Mouse (Mus musculus): ENCODE results near the gene Ffar3. TPM values are rescaled to one million over a fixed set of nuclear protein-coding genes. Genes with fewer than 3 reads are reported as not detected.
"Not testable (repeated sequence)": the region's sequence is repeated elsewhere in the genome, so short reads cannot be mapped to it uniquely, and the experiment has no call there.

Ffar3 gene
- total and polyA plus RNA-seq, 2 experiments from 2014 or later = not detected

- WGBS = 42% methylated on average over 7 of the region's 7 CpGs
- Histone ChIP-seq H3K4me1 (ENCODE audit: control insufficient read depth, insufficient read depth) (peaks cover 9% of the 10 kb centered on the region), H3K4me3 (ENCODE audit: low read depth, low read length) (no peak overlapping the region), H3K27ac (ENCODE audit: low read depth) (no peak overlapping the region), H3K9ac (replicated peaks; ENCODE audit: low read depth, low read length) (no peak overlapping the region), H3K36me3 (replicated peaks; ENCODE audit: control insufficient read depth, insufficient read depth, low read length) (no peaks in the 10 kb centered on the region), H3K4me2 (ENCODE audit: low read depth, low read length) (no peak overlapping the region), H3K27me3 (ENCODE audit: control insufficient read depth, insufficient read depth, low read length) (no peaks in the 10 kb centered on the region), H3K9me3 (replicated peaks; ENCODE audit: control insufficient read depth, low read length) (no peaks in the 10 kb centered on the region)
- ATAC-seq (ENCODE audit: insufficient read depth, low read depth) (no peak), DNase-seq (ENCODE audit: low spot score) (no peak)
- TF ChIP-seq CTCF (IDR thresholded peaks at IDR 0.05; ENCODE audit: low read depth) = no peak
- no peak for TF ChIP-seq EP300 (IDR thresholded peaks at IDR 0.05; ENCODE audit: low read depth)
Observed at GRCm38 (mm10) chr7:30844676-30845297, 11.2 kb downstream of the Ffar3 start.

DNA sequence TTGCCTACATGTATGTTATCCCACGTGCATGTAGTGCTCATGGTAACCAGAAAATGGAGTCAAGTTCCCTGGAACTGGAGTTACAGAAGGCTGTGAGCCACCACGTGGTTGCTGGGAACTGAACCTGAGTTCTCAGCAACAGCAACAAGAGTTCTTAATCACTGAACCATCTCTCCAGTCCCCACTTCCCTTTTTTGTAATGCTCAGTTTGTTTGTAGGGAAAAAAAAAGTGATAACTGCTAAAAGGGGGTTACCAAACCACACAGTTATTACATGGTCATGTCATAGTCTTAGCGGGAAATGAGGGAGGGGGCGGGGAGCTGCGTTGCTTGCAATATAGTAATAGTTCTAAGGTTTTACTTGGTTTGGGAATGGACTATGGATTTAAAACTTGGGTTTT lies 13.9 kb downstream of the Ffar3 start:
- Histone ChIP-seq H3K4me2 (ENCODE audit: low read depth, low read length) (no peak overlapping the region), H3K9me3 (replicated peaks; ENCODE audit: control insufficient read depth, low read length) (no peaks in the 10 kb centered on the region), H3K4me3 (ENCODE audit: low read depth, low read length) (no peak overlapping the region), H3K4me1 (ENCODE audit: control insufficient read depth, insufficient read depth) (peaks cover 10% of the 10 kb centered on the region), H3K36me3 (replicated peaks; ENCODE audit: control insufficient read depth, insufficient read depth, low read length) (no peaks in the 10 kb centered on the region), H3K9ac (replicated peaks; ENCODE audit: low read depth, low read length) (no peak overlapping the region), H3K27me3 (ENCODE audit: control insufficient read depth, insufficient read depth, low read length) (no peaks in the 10 kb centered on the region), H3K27ac (ENCODE audit: low read depth) (no peak overlapping the region)
- 77% methylated on average over 5 of the region's 5 CpGs for WGBS
- DNase-seq (ENCODE audit: low spot score) = no peak
- TF ChIP-seq EP300 (IDR thresholded peaks at IDR 0.05; ENCODE audit: low read depth) = no peak
- TF ChIP-seq CTCF (IDR thresholded peaks at IDR 0.05; ENCODE audit: low read depth) = no peak
- ATAC-seq (ENCODE audit: insufficient read depth, low read depth) = no peak

- WGBS = 77% methylated on average over 4 of the region's 4 CpGs
- ATAC-seq (ENCODE audit: insufficient read depth, low read depth) (no peak), DNase-seq (ENCODE audit: low spot score) (no peak)
- no peaks in the 10 kb centered on the region for H3K27me3 ChIP-seq (ENCODE audit: control insufficient read depth, insufficient read depth, low read length)
- TF ChIP-seq CTCF (IDR thresholded peaks at IDR 0.05; ENCODE audit: low read depth) = no peak
- no peak for TF ChIP-seq EP300 (IDR thresholded peaks at IDR 0.05; ENCODE audit: low read depth)
- H3K4me3 ChIP-seq (ENCODE audit: low read depth, low read length) = no peak overlapping the region
- no peaks in the 10 kb centered on the region for H3K36me3 ChIP-seq (replicated peaks; ENCODE audit: control insufficient read depth, insufficient read depth, low read length)
- H3K27ac ChIP-seq (ENCODE audit: low read depth) = no peak overlapping the region
- H3K9ac ChIP-seq (replicated peaks; ENCODE audit: low read depth, low read length) = no peak overlapping the region
- H3K9me3 ChIP-seq (replicated peaks; ENCODE audit: control insufficient read depth, low read length) = no peaks in the 10 kb centered on the region
- no peak overlapping the region for H3K4me2 ChIP-seq (ENCODE audit: low read depth, low read length)
- H3K4me1 ChIP-seq (ENCODE audit: control insufficient read depth, insufficient read depth) = peaks cover 10% of the 10 kb centered on the region
Observed at GRCm38 (mm10) chr7:30841379-30841778, 14.6 kb downstream of the Ffar3 start.

GRCm38 (mm10) chr7:30840306-30840705 lies 15.7 kb downstream of the Ffar3 start:
- H3K9ac ChIP-seq (replicated peaks; ENCODE audit: low read depth, low read length) = no peak overlapping the region
- H3K36me3 ChIP-seq (replicated peaks; ENCODE audit: control insufficient read depth, insufficient read depth, low read length) = no peaks in the 10 kb centered on the region
- TF ChIP-seq EP300 (IDR thresholded peaks at IDR 0.05; ENCODE audit: low read depth) = no peak
- no peak for TF ChIP-seq CTCF (IDR thresholded peaks at IDR 0.05; ENCODE audit: low read depth)
- DNase-seq (ENCODE audit: low spot score) (no peak), ATAC-seq (ENCODE audit: insufficient read depth, low read depth) (no peak)
- no peak overlapping the region for H3K27ac ChIP-seq (ENCODE audit: low read depth)
- 46% methylated on average over 3 of the region's 3 CpGs for whole genome bisulfite sequencing
- peaks cover 10% of the 10 kb centered on the region for H3K4me1 ChIP-seq (ENCODE audit: control insufficient read depth, insufficient read depth)
- no peak overlapping the region for H3K4me3 ChIP-seq (ENCODE audit: low read depth, low read length)
- H3K27me3 ChIP-seq (ENCODE audit: control insufficient read depth, insufficient read depth, low read length) = no peaks in the 10 kb centered on the region
- H3K4me2 ChIP-seq (ENCODE audit: low read depth, low read length) = no peak overlapping the region
- H3K9me3 ChIP-seq (replicated peaks; ENCODE audit: control insufficient read depth, low read length) = no peaks in the 10 kb centered on the region

GRCm38 (mm10) chr7:30837277-30837676 lies 18.7 kb downstream of the Ffar3 start:
- Histone ChIP-seq H3K36me3 (replicated peaks; ENCODE audit: control insufficient read depth, insufficient read depth, low read length) (no peaks in the 10 kb centered on the region), H3K27ac (ENCODE audit: low read depth) (no peak overlapping the region), H3K4me3 (ENCODE audit: low read depth, low read length) (no peak overlapping the region), H3K9ac (replicated peaks; ENCODE audit: low read depth, low read length) (no peak overlapping the region), H3K4me2 (ENCODE audit: low read depth, low read length) (no peak overlapping the region), H3K4me1 (ENCODE audit: control insufficient read depth, insufficient read depth) (peaks cover 10% of the 10 kb centered on the region), H3K9me3 (replicated peaks; ENCODE audit: control insufficient read depth, low read length) (no peaks in the 10 kb centered on the region), H3K27me3 (ENCODE audit: control insufficient read depth, insufficient read depth, low read length) (no peaks in the 10 kb centered on the region)
- ATAC-seq (ENCODE audit: insufficient read depth, low read depth) (no peak), DNase-seq (ENCODE audit: low spot score) (no peak)
- TF ChIP-seq EP300 (IDR thresholded peaks at IDR 0.05; ENCODE audit: low read depth) = no peak
- no peak for TF ChIP-seq CTCF (IDR thresholded peaks at IDR 0.05; ENCODE audit: low read depth)

GRCm38 (mm10) chr7:30832684-30833083 lies 23.3 kb downstream of the Ffar3 start:
- H3K9me3 ChIP-seq (replicated peaks; ENCODE audit: control insufficient read depth, low read length); H3K4me2 ChIP-seq (ENCODE audit: low read depth, low read length); DNase-seq (ENCODE audit: low spot score); H3K27me3 ChIP-seq (ENCODE audit: control insufficient read depth, insufficient read depth, low read length); H3K4me1 ChIP-seq (ENCODE audit: control insufficient read depth, insufficient read depth); H3K27ac ChIP-seq (ENCODE audit: low read depth); ATAC-seq (ENCODE audit: insufficient read depth, low read depth); H3K9ac ChIP-seq (replicated peaks; ENCODE audit: low read depth, low read length); H3K36me3 ChIP-seq (replicated peaks; ENCODE audit: control insufficient read depth, insufficient read depth, low read length); H3K4me3 ChIP-seq (ENCODE audit: low read depth, low read length): not testable (repeated sequence)
- 17% methylated on average over 7 of the region's 11 CpGs for WGBS

Data from heart, postnatal 0 days (tissue).